Mouse (Mus musculus) hindbrain, postnatal 0 days (tissue): ENCODE measurements at regions not wholly inside any gene's neighbourhood (a gene's known extent, or its start where the extent isn't known, plus 50 kb on each side); places are given as distances from the start of the nearest gene placed in this dataset.

Experiments
- ATAC-seq: fragments of 200-750 bp; cut with Nextera tagmentation; 2 replicates; pipeline ENCODE4 v1.8.0; 2017; ENCODE audit warnings: mild to moderate bottlenecking, moderate TSS enrichment, moderate library complexity
- DNase-seq: peaks from one replicate; pipeline ENCODE4 v3.0.0-alpha.2; 2015; ENCODE audit warnings: low spot score
- H3K27ac ChIP-seq: fragments of 300-500 bp; sonication (generic); 2 replicates; pipeline ENCODE4 v1.5.1; 2014; ENCODE audit warnings: mild to moderate bottlenecking
- H3K27me3 ChIP-seq: fragments of 300-500 bp; sonication (generic); 2 replicates; pipeline ENCODE4 v1.6.1; 2014; ENCODE audit warnings: low read length, mixed read lengths; ENCODE audit not compliant: insufficient read depth
- H3K36me3 ChIP-seq: fragments of 300-500 bp; sonication (generic); 2 replicates; pipeline ENCODE4 v1.6.1; 2014; ENCODE audit warnings: low read length, mixed read lengths; ENCODE audit not compliant: insufficient read depth
- H3K4me1 ChIP-seq: fragments of 300-500 bp; sonication (generic); 2 replicates; pipeline ENCODE4 v1.6.1; 2014; ENCODE audit warnings: antibody characterized with exemption, low read length, mixed read lengths; ENCODE audit not compliant: insufficient read depth
- H3K4me2 ChIP-seq: fragments of 300-500 bp; sonication (generic); 2 replicates; pipeline ENCODE4 v1.6.1; 2014; ENCODE audit warnings: low read depth, mild to moderate bottlenecking, low read length, moderate library complexity, mixed read lengths
- H3K4me3 ChIP-seq: fragments of 300-500 bp; sonication (generic); 2 replicates; pipeline ENCODE4 v1.5.1; 2014; ENCODE audit warnings: low read length
- H3K9ac ChIP-seq: fragments of 300-500 bp; sonication (generic); replicated peaks from 2 replicates; pipeline ENCODE4 v1.6.1; 2014; ENCODE audit warnings: mild to moderate bottlenecking, low read length, moderate library complexity, mixed read lengths
- H3K9me3 ChIP-seq: fragments of 300-500 bp; sonication (generic); 2 replicates; pipeline ENCODE4 v1.6.1; 2016; ENCODE audit warnings: low read length, mixed read lengths
- CTCF ChIP-seq: IDR thresholded peaks from 2 replicates; pipeline ENCODE4 v1.5.1; 2016; ENCODE audit warnings: antibody characterized with exemption, control low read depth, low read depth
- WGBS: fragments of 180-500 bp; shearing (Covaris S2); extraction: QIAGEN DNeasy Blood & Tissue Kit; methylation state at CpG from one replicate; pipeline ENCODE4 v1.1.7; 2014; 5-methylcytosine and 5-hydroxymethylcytosine counted together

DNA sequence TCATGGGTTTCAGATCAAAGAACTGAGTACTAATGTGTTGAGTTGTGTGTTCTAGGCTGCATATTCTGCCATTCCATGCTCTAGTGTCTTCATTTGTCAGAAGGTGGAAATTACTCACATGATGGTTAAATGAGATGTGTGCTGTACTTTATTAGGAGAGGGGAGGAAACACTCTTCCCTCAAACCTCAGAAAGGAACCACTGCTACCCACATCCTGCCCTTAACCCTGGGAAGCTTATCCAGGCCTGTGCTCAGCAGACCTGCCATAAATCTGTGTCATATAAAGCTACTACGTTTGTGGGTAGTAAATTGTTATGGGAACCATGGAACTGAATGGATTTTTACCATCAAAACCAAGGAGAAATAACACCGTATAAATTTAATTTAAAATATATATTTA is 166.7 kb upstream of the Bmp2 start:
- Histone ChIP-seq H3K9me3 (no peaks in the 10 kb centered on the region), H3K27me3 (no peaks in the 10 kb centered on the region), H3K27ac (no peak overlapping the region), H3K36me3 (no peaks in the 10 kb centered on the region), H3K4me1 (no peaks in the 10 kb centered on the region), H3K4me2 (no peak overlapping the region), H3K4me3 (no peak overlapping the region), H3K9ac (no peak overlapping the region)
- ATAC-seq, result no peak
- no peak for TF ChIP-seq CTCF
- WGBS, result 81% methylated on average over 2 of the region's 2 CpGs
- no peak for DNase-seq

DNA sequence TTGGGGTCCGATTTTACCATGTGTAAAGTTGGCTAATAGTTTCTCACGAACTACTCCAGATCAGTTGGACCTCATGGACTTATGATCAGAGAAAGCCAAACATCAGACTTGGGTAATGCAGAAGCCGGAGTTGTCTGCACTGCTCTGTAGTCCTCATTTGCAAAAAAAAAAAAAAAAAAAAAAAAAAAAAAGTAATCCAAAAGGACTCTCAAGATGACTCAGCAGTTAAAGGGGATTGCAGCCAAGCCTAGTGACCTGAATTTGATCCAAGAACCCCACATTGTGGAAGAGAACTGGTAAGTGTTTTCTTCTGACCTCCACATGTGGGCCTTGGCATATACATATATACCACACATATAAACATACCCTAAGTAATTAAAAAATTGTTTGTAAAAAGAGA is 164.6 kb upstream of the Bmp2 start:
- no peak overlapping the region for H3K27ac ChIP-seq
- H3K9ac ChIP-seq, result no peak overlapping the region
- 92% methylated on average over 3 of the region's 3 CpGs for WGBS
- H3K4me3 ChIP-seq, result no peak overlapping the region
- TF ChIP-seq CTCF, result no peak
- H3K4me2 ChIP-seq, result no peak overlapping the region
- no peaks in the 10 kb centered on the region for H3K36me3 ChIP-seq
- no peak for ATAC-seq
- H3K9me3 ChIP-seq, result no peaks in the 10 kb centered on the region
- H3K27me3 ChIP-seq, result no peaks in the 10 kb centered on the region
- no peak for DNase-seq
- H3K4me1 ChIP-seq, result no peaks in the 10 kb centered on the region

DNA sequence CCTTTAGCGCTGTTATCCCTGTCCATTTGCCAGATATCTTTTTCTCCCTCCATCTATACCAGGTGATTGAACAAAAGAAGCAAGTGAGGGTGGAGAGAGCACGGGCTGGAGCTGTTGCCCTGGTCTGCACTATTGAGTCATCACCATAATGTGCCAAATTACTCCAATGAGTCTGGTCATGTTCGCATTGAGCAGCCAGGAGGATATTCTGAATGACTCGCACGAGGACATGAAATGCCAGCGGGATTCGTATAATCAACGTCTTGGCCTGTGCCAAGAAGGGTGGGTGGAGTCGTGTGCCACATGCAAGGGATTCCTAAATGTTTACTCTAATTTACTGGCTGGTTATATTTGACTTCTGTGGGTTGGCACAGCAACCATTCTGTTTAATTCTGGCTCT is 159.7 kb upstream of the Bmp2 start:
- Histone ChIP-seq H3K9ac (no peak overlapping the region), H3K27ac (no peak overlapping the region), H3K9me3 (no peaks in the 10 kb centered on the region), H3K36me3 (no peaks in the 10 kb centered on the region), H3K4me1 (no peaks in the 10 kb centered on the region), H3K4me2 (no peak overlapping the region), H3K4me3 (no peak overlapping the region), H3K27me3 (no peaks in the 10 kb centered on the region)
- DNase-seq (peak; percentile 15), ATAC-seq (no peak)
- no peak for TF ChIP-seq CTCF
- 66% methylated on average over 9 of the region's 9 CpGs for WGBS

DNA sequence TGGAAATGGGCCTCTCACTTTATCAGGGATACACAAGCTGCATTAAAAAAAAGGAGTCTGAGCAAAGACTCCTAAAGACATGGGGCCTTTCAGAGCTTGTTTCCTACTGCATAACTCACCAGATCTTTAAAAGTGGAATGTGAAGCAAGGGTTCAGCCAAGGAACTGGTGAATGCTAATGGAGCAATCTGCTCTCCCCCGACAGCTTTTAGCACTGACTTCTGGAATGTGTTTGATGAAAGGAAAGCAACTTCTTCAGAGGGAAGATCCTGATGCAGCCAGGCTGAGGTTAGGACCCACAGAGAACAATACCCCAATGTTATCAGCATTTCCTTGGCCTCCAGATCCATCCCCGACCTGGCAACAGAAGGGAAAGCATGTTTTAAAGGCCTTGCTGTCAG is 154.4 kb upstream of the Bmp2 start:
- Histone ChIP-seq H3K27ac (no peak overlapping the region), H3K9ac (no peak overlapping the region), H3K4me3 (no peak overlapping the region), H3K4me2 (no peak overlapping the region), H3K9me3 (no peaks in the 10 kb centered on the region), H3K4me1 (no peaks in the 10 kb centered on the region), H3K36me3 (no peaks in the 10 kb centered on the region), H3K27me3 (no peaks in the 10 kb centered on the region)
- WGBS, result 24% methylated on average over 2 of the region's 2 CpGs
- no peak for ATAC-seq
- no peak for DNase-seq
- no peak for TF ChIP-seq CTCF

DNA sequence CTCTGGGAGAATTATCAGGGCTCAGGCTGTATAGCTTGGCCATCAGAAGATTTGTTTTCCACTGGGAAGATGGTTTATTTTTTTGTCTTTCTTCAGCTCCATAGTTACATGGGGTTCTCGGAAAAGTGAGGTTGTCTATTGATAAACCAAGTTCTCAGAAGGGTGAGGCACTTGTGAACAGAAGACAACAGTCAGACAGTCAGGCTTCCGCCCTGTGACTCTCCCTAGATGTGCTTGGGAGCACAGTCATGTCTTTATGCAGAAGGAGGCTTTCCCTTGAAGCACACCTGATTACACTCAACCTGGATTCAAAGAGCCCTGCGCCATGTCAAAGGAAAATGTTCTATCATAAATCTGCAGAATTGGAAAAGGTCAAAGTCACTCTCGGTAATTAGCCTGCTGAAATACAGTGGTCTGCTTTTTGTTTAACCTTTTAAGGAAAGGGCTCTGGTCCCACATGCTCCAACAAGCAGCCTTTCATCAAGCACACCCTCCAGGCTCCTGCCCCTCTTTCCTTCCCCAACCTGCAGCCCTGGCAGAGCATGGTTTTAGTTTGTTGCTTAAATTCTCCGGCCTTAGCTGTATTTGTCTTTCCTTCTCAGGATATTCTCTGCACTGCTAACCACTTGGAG is 152.8 kb upstream of the Bmp2 start:
- no peaks in the 10 kb centered on the region for H3K9me3 ChIP-seq
- no peak overlapping the region for H3K4me2 ChIP-seq
- H3K27me3 ChIP-seq, result no peaks in the 10 kb centered on the region
- no peaks in the 10 kb centered on the region for H3K4me1 ChIP-seq
- ATAC-seq, result no peak
- no peak overlapping the region for H3K4me3 ChIP-seq
- no peak for TF ChIP-seq CTCF
- DNase-seq, result no peak
- WGBS, result 80% methylated on average over 5 of the region's 5 CpGs
- H3K9ac ChIP-seq, result no peak overlapping the region
- H3K27ac ChIP-seq, result no peak overlapping the region
- H3K36me3 ChIP-seq, result no peaks in the 10 kb centered on the region

DNA sequence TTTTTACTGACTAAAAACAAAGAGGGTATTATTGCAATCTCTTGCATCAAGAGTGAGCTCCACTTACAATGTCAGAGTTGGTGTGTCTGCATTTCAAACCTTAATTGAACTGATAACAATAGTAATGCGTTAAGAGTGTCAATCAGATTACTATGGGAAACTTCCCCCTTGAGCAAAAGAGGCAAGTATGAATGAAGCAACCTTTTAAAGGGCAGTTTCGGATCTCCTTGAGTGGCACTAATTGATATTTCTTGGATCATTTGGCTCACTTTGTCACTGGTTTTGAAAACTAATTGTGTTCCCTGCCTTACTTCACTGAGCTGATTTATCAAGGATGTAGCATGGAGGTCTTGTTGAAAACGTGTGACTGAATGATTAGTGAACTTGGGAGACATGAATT is 151.0 kb upstream of the Bmp2 start:
- WGBS, result 18% methylated on average over 3 of the region's 3 CpGs
- no peak overlapping the region for H3K9ac ChIP-seq
- no peak overlapping the region for H3K4me3 ChIP-seq
- no peaks in the 10 kb centered on the region for H3K9me3 ChIP-seq
- H3K27ac ChIP-seq, result no peak overlapping the region
- no peak for TF ChIP-seq CTCF
- ATAC-seq (no peak), DNase-seq (no peak)
- H3K4me1 ChIP-seq, result no peaks in the 10 kb centered on the region
- H3K27me3 ChIP-seq, result no peaks in the 10 kb centered on the region
- no peaks in the 10 kb centered on the region for H3K36me3 ChIP-seq
- no peak overlapping the region for H3K4me2 ChIP-seq

DNA sequence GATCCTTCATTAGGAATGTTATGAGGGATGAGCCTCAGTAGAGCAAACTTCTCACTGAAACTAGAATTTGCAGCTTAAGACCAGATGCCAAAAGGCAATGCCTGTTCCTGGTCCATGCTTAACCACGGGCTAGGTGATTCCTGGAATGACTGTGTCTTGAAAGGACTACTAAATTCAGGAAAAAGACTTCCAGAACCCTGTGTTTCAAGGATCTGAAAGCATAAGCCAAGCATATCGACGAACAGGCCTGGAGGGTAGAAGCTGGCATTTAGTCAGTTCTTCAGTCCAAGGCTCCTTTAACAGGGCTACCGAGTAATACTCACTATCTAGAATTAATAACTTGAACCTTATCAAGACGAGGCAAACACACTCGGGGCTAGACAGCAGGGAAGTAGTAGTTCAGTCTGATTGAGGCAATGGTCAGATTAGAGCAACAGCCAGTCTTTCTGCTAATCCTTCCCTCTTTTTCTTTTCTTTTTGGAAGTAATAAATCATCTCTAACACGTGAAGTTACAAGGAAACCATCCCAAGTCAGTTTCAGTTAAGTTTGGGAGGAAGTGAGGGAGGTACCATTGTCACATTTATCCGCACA is 134.9 kb upstream of the Bmp2 start:
- no peaks in the 10 kb centered on the region for H3K27me3 ChIP-seq
- no peak overlapping the region for H3K27ac ChIP-seq
- H3K4me1 ChIP-seq, result no peaks in the 10 kb centered on the region
- H3K4me2 ChIP-seq, result no peak overlapping the region
- ATAC-seq, result no peak
- 84% methylated on average over 8 of the region's 8 CpGs for WGBS
- no peaks in the 10 kb centered on the region for H3K9me3 ChIP-seq
- H3K36me3 ChIP-seq, result no peaks in the 10 kb centered on the region
- DNase-seq, result no peak
- no peak overlapping the region for H3K9ac ChIP-seq
- H3K4me3 ChIP-seq, result no peak overlapping the region
- no peak for TF ChIP-seq CTCF
